Comparison of ENCODE assay signal across 26 mouse cellular contexts in the genomic region with DNA sequence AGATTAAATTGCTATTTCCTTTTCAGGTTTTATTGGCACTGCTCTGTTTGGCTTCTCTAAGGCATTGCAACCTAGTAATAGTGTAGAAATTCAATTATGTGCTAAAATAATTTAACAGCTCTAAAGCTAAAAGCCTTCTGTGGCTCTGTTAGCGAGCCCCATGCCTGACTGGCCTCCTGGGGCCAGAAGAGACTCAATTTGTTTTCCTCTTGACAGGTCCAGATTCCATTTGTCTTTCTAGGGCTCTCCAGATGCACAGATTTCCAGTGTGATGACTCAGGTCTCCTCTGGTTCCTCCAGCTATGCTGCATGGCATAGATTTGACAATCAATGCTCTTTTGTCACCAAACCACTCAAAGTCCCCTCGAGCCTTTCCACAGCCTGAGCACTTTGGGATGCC. TPM values are rescaled to one million over a fixed set of nuclear protein-coding genes. Genes with fewer than 3 reads are reported as not detected.
DNase-seq lines count a peak whose midpoint lies in the region; ATAC-seq and TF ChIP-seq lines count a peak whose summit lies in the region.
"Had no signal": no experiment of that assay in that cellular context is flagged by ENCODE, and none has a peak within 500 bp of the region (broad histone marks: within the 10 kb centered on the region; RNA-seq: fewer than 3 reads in every experiment).

No protein-coding gene starts in this region.

- H3K4me1 ChIP-seq in hindbrain, embryonic 13.5 days (replicated peaks) = peaks cover 14% of the 10 kb centered on the region; the same call in 1 of the 2 replicates
- H3K4me1 ChIP-seq in hindbrain, embryonic 10.5 days (replicated peaks) = peaks cover 7% of the 10 kb centered on the region; the same call in 1 of the 2 replicates
- no peaks in the 10 kb centered on the region for H3K4me1 ChIP-seq in stomach, postnatal 0 days (replicated peaks; ENCODE audit: control insufficient read depth, insufficient read depth)
- H3K4me1 ChIP-seq: intestine, embryonic 15.5 days had no signal

- no peak overlapping the region for H3K9ac ChIP-seq in hindbrain, embryonic 13.5 days
- H3K9ac ChIP-seq in stomach, postnatal 0 days (ENCODE audit: low read length) = no peak overlapping the region
- H3K9ac ChIP-seq: embryonic facial prominence, embryonic 15.5 days; heart, embryonic 12.5 days; intestine, embryonic 15.5 days had no signal

- no peak for TF ChIP-seq CTCF in stomach, postnatal 0 days (IDR thresholded peaks at IDR 0.05; ENCODE audit: low read depth)

- DNase-seq in embryo, embryonic 10.5 days (ENCODE audit: low spot score) = peak; percentile 28
- no peak for DNase-seq in embryo, embryonic 10 days (ENCODE audit: low spot score)
- DNase-seq in hindbrain, embryonic 10.5 days (ENCODE audit: low spot score) = no peak
- DNase-seq in 3T3-L1 (ENCODE audit: low read depth, low spot score) = peak; percentile 56
- DNase-seq in MN1 (ENCODE audit: low spot score) = peak; percentile 91
- no peak for DNase-seq in stomach, postnatal 0 days (ENCODE audit: low spot score)
- DNase-seq in layer of hippocampus, adult 11-12 months (ENCODE audit: low spot score) = no peak
- DNase-seq: adrenal gland, postnatal 36 days; B cell, adult 2 months; cerebellum, adult 11 months; cerebellum, adult 8-10 months; cerebellum, postnatal 14 days; gastrocnemius, adult 2 months; gastrocnemius, postnatal 25 days; kidney, adult 18-20 months had no signal

- H3K27ac ChIP-seq in hindbrain, embryonic 13.5 days = 0 out of 2 replicates have a peak overlapping the region, but pooled peaks have one; percentile 20
- no peak overlapping the region for H3K27ac ChIP-seq in hindbrain, embryonic 10.5 days
- no peak overlapping the region for H3K27ac ChIP-seq in stomach, postnatal 0 days (replicated peaks)
- H3K27ac ChIP-seq: embryonic facial prominence, embryonic 15.5 days; forebrain, embryonic 10.5 days; gastrocnemius, adult 2 months; intestine, embryonic 15.5 days had no signal

- no peaks in the 10 kb centered on the region for H3K9me3 ChIP-seq in hindbrain, embryonic 13.5 days
- H3K9me3 ChIP-seq in hindbrain, embryonic 10.5 days = no peaks in the 10 kb centered on the region
- no peaks in the 10 kb centered on the region for H3K9me3 ChIP-seq in stomach, postnatal 0 days (ENCODE audit: control insufficient read depth, low read length)
- H3K9me3 ChIP-seq: embryonic facial prominence, embryonic 15.5 days; forebrain, embryonic 10.5 days; heart, embryonic 12.5 days; intestine, embryonic 15.5 days had no signal

- 9% methylated on average over 2 of the region's 2 CpGs for WGBS in hindbrain, embryonic 13.5 days
- 28% methylated on average over 2 of the region's 2 CpGs for WGBS in hindbrain, embryonic 10.5 days
- WGBS in stomach, postnatal 0 days = 22% methylated on average over 2 of the region's 2 CpGs

- TF ChIP-seq EP300 in stomach, postnatal 0 days (optimal IDR thresholded peaks at IDR 0.05) = no peak

- no peak overlapping the region for H3K4me3 ChIP-seq in hindbrain, embryonic 13.5 days
- no peak overlapping the region for H3K4me3 ChIP-seq in hindbrain, embryonic 10.5 days
- H3K4me3 ChIP-seq in stomach, postnatal 0 days (ENCODE audit: low read depth, low read length) = no peak overlapping the region
- H3K4me3 ChIP-seq: embryonic facial prominence, embryonic 15.5 days; erythroblast, embryonic 14.5 days; forebrain, embryonic 10.5 days; gastrocnemius, adult 2 months; heart, embryonic 12.5 days; intestine, embryonic 15.5 days had no signal

- no peaks in the 10 kb centered on the region for H3K27me3 ChIP-seq in hindbrain, embryonic 13.5 days
- no peaks in the 10 kb centered on the region for H3K27me3 ChIP-seq in hindbrain, embryonic 10.5 days (ENCODE audit: insufficient read depth, poor library complexity, severe bottlenecking)
- no peaks in the 10 kb centered on the region for H3K27me3 ChIP-seq in stomach, postnatal 0 days (ENCODE audit: control insufficient read depth, insufficient read depth, low read length)
- H3K27me3 ChIP-seq: embryonic facial prominence, embryonic 15.5 days; intestine, embryonic 15.5 days had no signal

- ATAC-seq in hindbrain, embryonic 13.5 days (ENCODE audit: low FRiP score) = no peak
- no peak for ATAC-seq in stomach, postnatal 0 days (ENCODE audit: low FRiP score, low TSS enrichment)
- ATAC-seq: activated CD4-positive, CD25-positive, alpha-beta regulatory T cell, adult 4 months; CD4-positive, CD25-positive, alpha-beta regulatory T cell, adult 4 months; forebrain, embryonic 14.5 days; intestine, embryonic 15.5 days; Patski had no signal

- no peaks in the 10 kb centered on the region for H3K36me3 ChIP-seq in hindbrain, embryonic 13.5 days
- no peaks in the 10 kb centered on the region for H3K36me3 ChIP-seq in hindbrain, embryonic 10.5 days
- H3K36me3 ChIP-seq in stomach, postnatal 0 days (ENCODE audit: control insufficient read depth, insufficient read depth, low read length) = no peaks in the 10 kb centered on the region
- H3K36me3 ChIP-seq: embryonic facial prominence, embryonic 15.5 days; forebrain, embryonic 10.5 days; G1E; heart, embryonic 12.5 days; intestine, embryonic 15.5 days had no signal

- H3K4me2 ChIP-seq in hindbrain, embryonic 13.5 days = no peak overlapping the region
- H3K4me2 ChIP-seq in stomach, postnatal 0 days (replicated peaks; ENCODE audit: low read depth) = no peak overlapping the region
- H3K4me2 ChIP-seq: embryonic facial prominence, embryonic 15.5 days; heart, embryonic 12.5 days; intestine, embryonic 15.5 days had no signal

RNA-seq across cellular contexts. Expression of gene Akain1, which starts 38.4 kb away (rescaled TPM):
- polyA plus RNA-seq in hindbrain, embryonic 13.5 days (2015; fragmentation: Nextera tagmentation; extraction: Ambion mirVana) = 0.70 and 0.96 TPM in 2 replicates
- polyA plus RNA-seq in hindbrain, embryonic 10.5 days (2016; fragmentation: Nextera tagmentation; extraction: Ambion mirVana) = 0.08 TPM in 1 of 2 replicates, not detected in the other
- polyA plus RNA-seq in stomach, postnatal 0 days (2015; fragmentation: Nextera tagmentation; extraction: Ambion mirVana) = 0.04 TPM in 1 of 2 replicates, not detected in the other
- polyA plus RNA-seq: activated CD4-positive, CD25-positive, alpha-beta regulatory T cell, adult 4 months; CD4-positive, CD25-positive, alpha-beta regulatory T cell, adult 4 months; embryonic facial prominence, embryonic 15.5 days; erythroblast, embryonic 14.5 days; forebrain, embryonic 10.5 days; G1E; heart, embryonic 12.5 days; intestine, embryonic 15.5 days; Patski had no signal

Comparison
In these comparisons a context has a peak if more than half of its experiments do, and no peak if none do; other contexts are left out.
1. DNase-seq: peak in embryo, embryonic 10.5 days (single experiment), 3T3-L1 (single experiment) and MN1 (single experiment); none in embryo, embryonic 10 days (single experiment), hindbrain, embryonic 10.5 days (single experiment), stomach, postnatal 0 days (single experiment) and layer of hippocampus, adult 11-12 months (single experiment).